Mouse (Mus musculus) small intestine, adult 2 months (tissue): ENCODE measurements around the gene Usp19.

Experiments
- CTCF ChIP-seq: fragments of 200-500 bp; IDR thresholded peaks from 2 replicates; pipeline ENCODE4 v1.5.1; 2012; ENCODE audit warnings: low read depth, mild to moderate bottlenecking, control low read depth, inconsistent platforms, low read length, moderate library complexity, mixed read lengths; ENCODE audit not compliant: insufficient replicate concordance, insufficient read length; ENCODE audit errors: extremely low read depth
- POLR2A ChIP-seq: fragments of 200-500 bp; IDR thresholded peaks from 2 replicates; pipeline ENCODE4 v1.6.1; 2012; ENCODE audit warnings: low read depth, mild to moderate bottlenecking, control low read depth, inconsistent platforms, low read length, moderate library complexity

DNA sequence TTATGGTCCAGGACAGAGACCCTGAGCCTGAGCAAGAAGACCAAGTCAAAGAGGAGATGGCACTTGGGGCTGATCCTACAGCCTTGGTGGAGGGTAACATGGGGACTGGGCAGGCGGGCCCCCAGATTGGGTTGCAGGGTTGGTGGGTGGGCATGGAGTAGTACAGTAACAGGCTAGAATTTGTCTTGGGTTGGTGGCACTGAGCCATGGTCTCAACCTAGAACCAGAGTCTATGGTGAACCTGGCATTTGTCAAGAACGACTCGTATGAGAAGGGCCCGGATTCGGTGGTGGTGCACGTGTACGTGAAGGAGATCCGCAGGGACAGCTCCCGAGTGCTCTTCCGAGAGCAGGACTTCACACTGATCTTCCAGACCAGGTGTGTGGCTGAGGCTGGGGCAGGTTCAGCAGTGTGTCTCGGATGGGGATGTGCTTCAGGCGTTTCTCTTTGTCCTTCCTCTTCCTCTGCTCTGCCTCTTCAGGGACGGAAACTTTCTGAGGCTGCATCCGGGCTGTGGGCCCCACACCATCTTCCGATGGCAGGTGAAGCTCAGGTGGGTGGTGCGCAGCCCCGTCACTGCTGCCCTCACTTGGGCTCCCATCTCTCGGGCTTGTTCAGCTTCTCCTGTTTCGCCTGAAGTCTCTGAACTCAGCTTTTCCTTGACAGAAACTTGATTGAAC is 3.9 kb downstream of the Usp19 start:
- TF ChIP-seq POLR2A (no peak), CTCF (no peak)
